Mouse (Mus musculus) heart, adult 18-20 months (tissue): ENCODE data around the gene Tspan33. TPM values are rescaled to one million over a fixed set of nuclear protein-coding genes. Genes with fewer than 3 reads are reported as not detected.

Source experiments
- DNase-seq, 2 experiments: peaks; one replicate each; pipeline ENCODE4 v3.0.0; 2021 to 2022; ENCODE audit warnings: mixed read lengths in 1 of 2
- total RNA-seq, 2 experiments: library from RNA; stranded (reverse); gene quantifications; 2 replicates each; pipeline ENCODE4 v1.2.3; 2021

The Tspan33 gene
- total RNA-seq, 2 experiments from 2014 or later = 2.3 to 3.4 TPM

- DNase-seq = no peak
Measured at GRCm38 (mm10) chr6:29697548-29697947, 3.5 kb downstream of the Tspan33 start.

DNA sequence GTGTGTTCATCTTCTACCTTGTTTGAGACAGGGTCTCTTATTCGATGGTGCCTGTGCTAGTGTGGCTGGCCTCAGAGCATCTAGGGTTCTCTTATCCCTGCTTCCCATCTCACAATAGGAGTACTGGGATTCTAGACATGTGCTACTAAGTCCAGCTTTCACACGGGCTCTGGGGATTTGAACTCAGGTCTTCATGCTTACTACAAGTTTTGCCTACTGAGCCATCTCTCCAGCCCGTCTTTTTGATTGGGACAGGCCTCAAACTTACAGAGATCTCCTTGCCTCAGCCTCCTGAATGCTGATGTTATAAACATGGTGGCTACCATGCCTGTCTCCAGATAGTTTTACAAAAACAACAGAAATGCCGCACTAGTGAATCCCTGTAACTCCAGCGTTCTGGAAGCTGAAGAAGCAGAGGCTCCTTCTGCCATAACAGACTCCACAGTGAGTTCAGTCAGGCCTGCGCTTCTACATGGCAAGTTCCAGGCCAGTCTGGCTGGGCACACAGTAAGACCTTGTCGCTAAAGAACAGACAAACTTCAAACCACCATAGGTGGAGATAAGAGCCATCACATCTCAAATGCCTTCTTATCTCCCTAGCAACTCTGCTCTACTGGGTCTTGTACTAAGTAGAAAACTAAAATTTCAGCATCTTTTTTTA is 5.2 kb downstream of the Tspan33 start:
- no peak for DNase-seq

- DNase-seq = no peak
Measured at GRCm38 (mm10) chr6:29701051-29701450, 7.0 kb downstream of the Tspan33 start.

- DNase-seq = no peak
Measured at GRCm38 (mm10) chr6:29702126-29702525, 8.1 kb downstream of the Tspan33 start.

DNA sequence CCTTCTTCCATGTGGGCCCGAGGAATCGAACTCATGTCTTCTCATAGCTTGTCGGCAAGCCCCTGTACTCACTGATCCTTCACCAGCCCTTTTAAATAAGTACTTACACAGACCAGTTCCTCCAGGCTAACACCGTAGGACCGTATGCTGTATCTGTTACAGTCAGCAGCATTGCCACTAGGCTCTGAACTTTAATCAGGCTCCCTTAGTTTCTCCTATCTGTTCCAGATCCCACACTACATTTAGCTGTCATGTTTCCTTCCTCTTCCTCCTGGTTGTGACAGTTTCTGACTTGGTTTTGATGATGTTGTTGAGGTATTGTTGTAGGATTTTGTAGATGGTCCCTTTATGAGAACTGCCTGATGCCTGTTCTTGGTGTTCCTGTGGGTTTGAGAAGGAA is 10.1 kb downstream of the Tspan33 start:
- DNase-seq = no peak

DNA sequence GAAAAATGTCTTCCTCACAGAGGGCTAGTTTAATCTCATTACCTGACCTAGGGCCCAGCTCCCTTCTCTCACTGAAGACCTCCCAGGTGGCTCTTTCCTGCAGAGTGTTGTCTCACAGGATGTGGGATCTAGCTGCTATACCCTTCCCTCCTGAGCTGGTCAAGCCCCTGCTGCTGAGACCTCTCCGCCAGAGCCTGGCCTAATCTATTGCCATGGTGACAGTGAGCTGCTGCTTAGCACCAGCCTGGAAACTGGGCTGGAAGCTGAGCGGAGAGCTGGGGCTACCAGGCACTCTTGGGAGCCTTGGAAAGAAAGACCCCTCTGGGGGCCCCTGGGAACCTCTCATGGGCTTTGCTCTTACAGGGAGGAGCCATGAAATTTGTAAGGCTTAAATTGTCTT is 13.9 kb downstream of the Tspan33 start:
- no peak for DNase-seq

- DNase-seq = no peak
Measured at GRCm38 (mm10) chr6:29711318-29711717, 17.3 kb downstream of the Tspan33 start.

- DNase-seq = peak; percentile 46 to 77
Measured at GRCm38 (mm10) chr6:29712011-29712584, 18.1 kb downstream of the Tspan33 start.

DNA sequence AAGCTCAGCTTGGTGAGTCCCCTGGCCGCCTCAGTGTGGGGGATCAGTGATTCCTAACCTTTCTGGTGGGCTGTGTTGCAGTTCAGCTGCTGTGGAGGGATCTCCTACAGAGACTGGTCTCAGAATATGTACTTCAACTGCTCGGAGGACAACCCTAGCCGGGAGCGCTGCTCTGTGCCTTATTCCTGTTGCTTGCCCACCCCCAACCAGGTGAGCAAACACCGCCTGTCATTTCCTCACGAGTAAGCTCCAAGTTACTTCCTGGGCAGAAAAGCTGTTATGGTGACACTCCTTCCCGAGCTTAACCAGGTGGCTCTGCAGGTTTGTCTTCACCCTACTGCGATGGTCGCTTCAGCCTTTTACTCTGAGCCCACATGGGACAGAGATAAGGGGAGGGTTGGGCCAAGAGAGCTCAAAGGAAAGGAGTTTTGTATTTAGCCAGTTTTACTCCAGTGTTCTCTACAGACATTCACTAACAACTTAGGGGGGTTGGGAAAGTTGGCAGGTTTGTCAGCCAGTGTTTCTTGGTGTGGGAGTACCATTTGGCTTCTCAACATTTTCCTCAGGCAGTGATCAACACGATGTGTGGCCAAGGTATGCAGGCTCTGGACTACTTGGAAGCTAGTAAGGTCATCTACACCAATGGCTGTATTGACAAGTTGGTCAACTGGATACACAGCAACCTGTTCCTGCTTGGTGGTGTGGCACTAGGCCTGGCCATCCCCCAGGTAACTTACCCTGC is 22.8 kb downstream of the Tspan33 start:
- no peak for DNase-seq

DNA sequence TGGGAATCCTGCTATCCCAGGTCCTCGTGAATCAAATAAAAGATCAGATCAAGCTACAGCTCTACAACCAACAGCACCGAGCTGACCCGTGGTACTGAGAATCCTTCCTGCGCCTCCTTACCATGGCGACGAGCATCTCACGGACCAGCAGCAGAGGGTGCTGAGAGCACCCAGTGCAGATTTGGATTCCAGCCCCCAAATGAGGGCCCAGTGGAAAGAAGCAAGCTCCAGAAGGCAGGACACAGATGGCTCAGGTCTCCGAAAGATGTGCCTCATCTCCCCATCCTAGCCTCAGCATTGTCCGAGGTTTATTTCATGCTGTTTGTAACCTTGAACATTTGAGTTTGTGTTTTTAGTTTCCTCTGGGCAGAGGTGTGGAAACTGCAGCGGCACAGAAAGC is 23.5 kb downstream of the Tspan33 start:
- no peak for DNase-seq

DNA sequence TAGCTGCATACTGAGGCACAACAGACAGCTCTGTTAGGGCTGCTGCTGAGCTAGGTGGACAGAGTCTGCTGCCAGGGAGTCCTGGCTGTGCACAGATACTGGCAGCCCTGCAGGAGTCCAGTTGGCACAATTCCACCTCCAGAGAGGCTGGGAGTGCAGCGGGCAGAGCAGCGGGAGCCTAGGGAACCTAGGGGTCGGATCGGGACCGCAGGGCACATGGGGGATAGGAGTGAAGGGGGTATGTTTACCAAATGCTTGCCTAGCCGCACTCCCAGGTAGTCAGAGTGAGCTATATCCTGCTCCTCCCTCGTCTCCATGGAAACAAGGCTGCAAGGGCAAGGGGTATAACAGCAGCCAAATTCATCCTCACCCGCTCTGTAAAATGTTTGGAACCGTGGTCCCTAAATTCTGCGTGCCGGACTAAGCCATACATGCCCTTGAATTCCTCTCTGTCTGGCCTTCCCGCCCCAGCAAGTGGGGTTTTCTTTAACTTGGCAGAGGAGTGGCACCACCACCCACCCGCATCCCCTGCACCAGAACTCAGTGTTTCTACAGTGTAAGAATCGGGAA is 24.0 kb downstream of the Tspan33 start:
- peak; percentile 56 for DNase-seq

DNA sequence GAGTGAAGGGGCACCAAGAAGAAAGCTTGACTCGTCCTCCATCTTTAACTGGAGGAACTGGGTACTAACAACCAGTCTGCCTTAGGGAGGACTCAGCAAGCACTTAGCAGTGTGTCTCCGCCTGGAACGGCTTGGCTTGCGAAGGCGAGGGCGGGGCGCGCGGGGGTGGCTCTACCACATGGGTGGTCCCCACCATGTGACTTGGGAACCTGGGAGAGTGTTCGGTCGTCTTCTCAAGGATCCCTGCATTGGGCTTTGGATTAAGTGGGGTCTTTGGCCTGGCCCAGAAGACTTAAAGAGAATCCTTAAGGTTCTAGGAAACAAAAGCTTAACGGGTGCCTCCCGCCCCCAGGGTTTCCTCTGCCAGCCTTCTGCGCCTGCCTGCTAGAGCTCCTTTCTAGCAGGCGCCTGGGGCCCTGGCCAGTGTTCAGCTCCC is 24.9 kb downstream of the Tspan33 start:
- DNase-seq = peak; percentile 40 to 74

GRCm38 (mm10) chr6:29721890-29722289 is 27.9 kb downstream of the Tspan33 start:
- no peak for DNase-seq

DNA sequence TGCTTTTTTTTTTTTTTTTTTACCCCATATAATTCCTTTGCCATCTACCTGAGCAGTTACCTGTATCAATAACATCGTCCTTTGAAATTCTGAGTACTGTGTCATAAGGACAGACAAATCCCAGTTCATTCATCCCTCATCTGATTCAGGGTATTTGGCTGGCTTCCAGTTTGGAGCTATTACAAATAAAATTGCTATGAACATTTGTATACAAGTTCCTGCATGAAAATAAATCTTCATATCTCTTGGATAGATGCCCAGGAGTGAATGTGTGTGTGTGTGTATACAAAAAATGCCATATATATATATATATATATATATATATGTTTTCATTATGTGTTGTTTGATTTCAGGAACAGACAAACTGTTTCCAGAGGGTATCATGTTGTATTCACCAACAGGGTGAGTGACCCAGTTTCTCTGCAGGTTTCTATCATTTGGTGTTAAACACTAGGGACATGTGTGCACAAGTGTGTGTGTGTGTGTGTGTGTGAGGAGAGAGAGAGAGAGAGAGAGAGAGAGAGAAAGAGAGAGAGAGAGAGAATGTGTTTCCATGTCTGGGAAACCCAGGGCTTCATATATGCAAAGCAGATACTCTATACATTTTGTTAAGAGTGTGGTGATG is 32.7 kb downstream of the Tspan33 start:
- DNase-seq = no peak

DNA sequence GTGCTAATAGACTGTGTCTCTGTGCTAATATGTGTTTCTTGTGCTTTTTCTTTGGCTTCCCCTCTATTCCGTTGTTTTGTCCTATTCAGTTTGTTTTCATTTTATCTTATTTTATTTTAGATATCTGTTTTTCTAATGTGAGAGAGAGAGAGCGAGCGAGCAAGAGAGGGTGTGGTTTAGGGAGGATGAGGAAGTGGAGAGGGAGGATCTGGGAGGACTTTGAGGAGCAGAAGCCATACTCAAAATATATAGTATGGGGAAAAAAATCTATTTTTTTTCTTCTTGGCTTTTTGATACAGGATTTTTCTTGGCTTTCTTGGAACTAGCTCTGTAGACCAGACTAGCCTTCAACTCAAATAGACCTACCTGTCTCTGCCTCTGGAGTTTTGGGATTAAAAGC is 34.0 kb downstream of the Tspan33 start:
- no peak for DNase-seq

DNA sequence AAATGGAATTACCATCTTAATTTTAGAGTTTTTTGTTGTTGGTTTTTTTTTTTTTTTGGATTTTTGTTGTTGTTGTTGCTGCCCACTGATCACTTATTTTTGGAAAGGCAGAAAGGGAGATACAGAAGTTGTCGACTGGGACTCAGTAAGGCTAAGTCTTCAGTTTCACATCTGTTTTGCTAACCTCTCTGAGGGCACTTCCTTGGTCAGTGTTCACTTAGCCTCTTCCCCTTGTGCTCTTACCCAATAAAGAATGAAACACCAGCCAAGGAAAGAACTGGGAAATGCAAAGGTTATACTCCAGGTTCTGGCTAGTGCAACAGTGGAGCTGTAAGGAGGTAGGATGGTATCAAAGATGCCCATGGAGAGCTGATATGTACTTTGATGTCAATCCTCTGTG is 35.5 kb downstream of the Tspan33 start:
- DNase-seq = no peak

GRCm38 (mm10) chr6:29735336-29735688 is 41.3 kb downstream of the Tspan33 start, which contains the start of gene Smo:
Gene Smo (plus strand): TSS chr6:29735503.
- peak; percentile 81 to 84 for DNase-seq

DNA sequence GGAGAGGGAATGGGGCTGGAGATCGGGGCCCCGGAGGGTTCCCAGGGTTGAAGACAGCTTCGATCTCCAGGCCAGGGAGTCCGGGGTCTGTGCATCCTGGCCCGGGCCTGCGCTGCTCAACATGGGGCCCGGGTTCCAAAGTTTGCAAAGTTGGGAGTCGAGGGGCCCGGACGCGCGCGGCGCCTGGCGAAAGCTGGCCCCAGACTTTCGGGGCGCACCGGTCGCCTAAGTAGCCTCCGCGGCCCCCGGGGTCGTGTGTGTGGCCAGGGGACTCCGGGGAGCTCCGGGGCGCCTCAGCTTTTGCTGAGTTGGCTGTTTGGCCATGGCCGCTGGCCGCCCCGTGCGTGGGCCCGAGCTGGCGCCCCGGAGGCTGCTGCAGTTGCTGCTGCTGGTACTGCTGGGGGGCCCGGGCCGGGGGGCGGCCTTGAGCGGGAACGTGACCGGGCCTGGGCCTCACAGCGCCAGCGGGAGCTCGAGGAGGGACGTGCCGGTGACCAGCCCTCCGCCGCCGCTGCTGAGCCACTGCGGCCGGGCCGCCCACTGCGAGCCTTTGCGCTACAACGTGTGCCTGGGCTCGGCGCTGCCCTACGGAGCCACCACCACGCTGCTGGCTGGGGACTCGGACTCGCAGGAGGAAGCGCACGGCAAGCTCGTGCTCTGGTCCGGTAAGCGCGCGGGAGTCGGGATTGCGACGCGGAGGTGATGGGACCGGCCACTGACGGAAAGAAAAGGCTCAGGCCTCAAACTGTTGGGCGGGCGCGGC is 41.8 kb downstream of the Tspan33 start:
- peak; percentile 59 to 70 for DNase-seq

- DNase-seq = peak in 1 of 2 experiments; percentile 15
Measured at GRCm38 (mm10) chr6:29736610-29737458, 42.8 kb downstream of the Tspan33 start.

- DNase-seq = no peak
Measured at GRCm38 (mm10) chr6:29751466-29752152, 57.6 kb downstream of the Tspan33 start.
